Mouse (Mus musculus): ENCODE results near the gene Spata31d1b. TPM values are rescaled to one million over a fixed set of nuclear protein-coding genes. Genes with fewer than 3 reads are reported as not detected.

Spata31d1b gene
- polyA plus RNA-seq (2012; rRNA removed; ENCODE audit: low replicate concordance) = not detected in 2 replicates

GRCm38 (mm10) chr13:59711984-59712383 is at the start of gene Spata31d1b:
TSS of gene Spata31d1b (plus strand) at chr13:59712284.

GRCm38 (mm10) chr13:59675151-59676011 is 36.7 kb upstream of the Spata31d1b start, which contains the start of gene Golm1:
TSS of gene Golm1 (minus strand) at chr13:59675811.

GRCm38 (mm10) chr13:59694008-59694407 is 18.1 kb upstream of the Spata31d1b start, which contains the start of gene 4921517D22Rik:
TSS of gene 4921517D22Rik (minus strand) at chr13:59694108.

GRCm38 (mm10) chr13:59710230-59710629 is 1.9 kb upstream of the Spata31d1b start, which contains the start of gene Spata31d1a:
TSS of gene Spata31d1a (minus strand) at chr13:59710330.

GRCm38 (mm10) chr13:59731652-59732051 is 19.6 kb downstream of the Spata31d1b start, which contains the start of gene Spata31d1d:
TSS of gene Spata31d1d (minus strand) at chr13:59731752.

DNA sequence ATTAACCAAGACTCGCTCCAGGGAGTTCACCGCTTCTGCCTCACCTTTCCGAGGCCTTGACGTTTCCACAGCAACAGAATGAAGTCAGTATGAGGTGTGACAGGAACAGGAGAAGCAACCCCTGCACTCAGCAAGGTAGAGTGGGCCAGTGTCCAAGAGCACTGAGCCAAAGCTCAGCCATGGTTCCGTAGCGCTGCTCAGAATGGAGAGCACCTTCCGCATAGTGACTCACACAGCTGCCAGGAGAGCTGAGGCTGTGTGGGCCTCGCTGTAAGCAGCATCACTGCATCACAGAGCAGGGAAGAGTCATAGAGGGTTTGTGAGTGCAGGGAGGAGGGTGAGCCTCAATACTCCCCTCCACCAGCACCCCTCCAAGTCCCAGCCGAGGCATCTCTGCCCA is 34.6 kb downstream of the Spata31d1b start, which contains the start of gene 1700014D04Rik:
TSS of gene 1700014D04Rik (minus strand) at position 42 of the 400 bp plus-strand sequence.

Other genes with a start within 250 kb of the Spata31d1b start
- 12.0 and 12.8 TPM in 2 replicates for gene Agtpbp1, start 127.1 kb upstream of the Spata31d1b start, polyA plus RNA-seq (2012; rRNA removed; ENCODE audit: low replicate concordance)
- 30.7 and 41.2 TPM in 2 replicates for gene Naa35, start 127.0 kb upstream of the Spata31d1b start, polyA plus RNA-seq (2012; rRNA removed; ENCODE audit: low replicate concordance)
- gene Golm1, start 36.5 kb upstream of the Spata31d1b start, polyA plus RNA-seq (2012; rRNA removed; ENCODE audit: low replicate concordance) = 7.3 and 14.4 TPM in 2 replicates
- not detected in 2 replicates for gene 4921517D22Rik, start 18.2 kb upstream of the Spata31d1b start, polyA plus RNA-seq (2012; rRNA removed; ENCODE audit: low replicate concordance)
- not detected in 2 replicates for gene Spata31d1a, start 2.0 kb upstream of the Spata31d1b start, polyA plus RNA-seq (2012; rRNA removed; ENCODE audit: low replicate concordance)
- not detected in 2 replicates for gene Spata31d1d, start 19.5 kb downstream of the Spata31d1b start, polyA plus RNA-seq (2012; rRNA removed; ENCODE audit: low replicate concordance)
- not detected in 2 replicates for gene 1700014D04Rik, start 34.5 kb downstream of the Spata31d1b start, polyA plus RNA-seq (2012; rRNA removed; ENCODE audit: low replicate concordance)
- 142 and 167 TPM in 2 replicates for gene Isca1, start 57.5 kb downstream of the Spata31d1b start, polyA plus RNA-seq (2012; rRNA removed; ENCODE audit: low replicate concordance)
- not detected in 2 replicates for gene Gm49354, start 70.0 kb downstream of the Spata31d1b start, polyA plus RNA-seq (2012; rRNA removed; ENCODE audit: low replicate concordance)
- gene Tut7, start 110.9 kb downstream of the Spata31d1b start, polyA plus RNA-seq (2012; rRNA removed; ENCODE audit: low replicate concordance) = 20.1 and 28.4 TPM in 2 replicates